ENCODE assay signal across 14 mouse cellular contexts in the genomic region with DNA sequence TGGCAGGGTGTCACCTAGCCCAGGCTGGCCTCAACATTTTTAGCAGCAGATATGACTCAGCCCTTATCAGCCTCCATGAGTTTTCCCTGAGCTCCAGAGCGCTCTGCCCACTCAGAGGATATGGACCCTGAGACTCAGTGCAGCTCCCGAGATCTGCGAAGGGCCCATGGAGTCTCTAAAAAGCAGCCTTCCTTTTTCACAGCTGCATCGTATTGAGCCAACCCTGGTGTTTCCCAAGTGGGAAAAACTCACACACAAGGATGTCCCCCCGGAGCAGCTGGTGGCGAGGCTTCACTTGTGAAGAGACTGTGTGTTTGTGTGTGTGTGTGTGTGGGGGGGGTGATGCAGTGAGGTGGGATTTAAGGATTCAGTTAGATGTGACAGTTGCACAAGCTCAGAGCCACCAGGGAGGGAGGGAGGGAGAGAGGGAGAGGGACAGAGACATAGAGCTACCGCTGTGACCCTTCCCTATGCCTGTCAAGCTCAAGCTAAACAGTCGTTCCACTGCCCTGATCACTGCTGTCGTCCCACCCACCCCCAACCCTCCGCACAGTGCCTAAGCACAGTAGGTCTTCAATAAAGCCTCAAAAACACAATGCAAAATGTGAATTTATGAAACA. TPM values are rescaled to one million over a fixed set of nuclear protein-coding genes. Genes with fewer than 3 reads are reported as not detected.
DNase-seq lines count a peak whose midpoint lies in the region; ATAC-seq and TF ChIP-seq lines count a peak whose summit lies in the region.
"Had no signal": no experiment of that assay in that cellular context is flagged by ENCODE, and none has a peak within 500 bp of the region (broad histone marks: within the 10 kb centered on the region; RNA-seq: fewer than 3 reads in every experiment).

No protein-coding gene starts in this region.

- ATAC-seq in intestine, embryonic 15.5 days, result no peak
- ATAC-seq in intestine, embryonic 16.5 days, result no peak
- ATAC-seq in stomach, embryonic 15.5 days (ENCODE audit: insufficient read depth, low FRiP score, low read depth), result no peak
- no peak for ATAC-seq in stomach, postnatal 0 days (ENCODE audit: low FRiP score, low TSS enrichment)
- no peak for ATAC-seq in hindbrain, embryonic 15.5 days (ENCODE audit: low FRiP score, low read depth)
- ATAC-seq in granulocyte monocyte progenitor cell, adult 5-6 weeks (replicated peaks; ENCODE audit: poor library complexity, severe bottlenecking), result no peak
- ATAC-seq: CD4-positive, CD25-positive, alpha-beta regulatory T cell, adult 4 months had no signal

- H3K4me1 ChIP-seq in intestine, embryonic 15.5 days (replicated peaks), result peaks cover 20% of the 10 kb centered on the region
- H3K4me1 ChIP-seq in intestine, embryonic 16.5 days (ENCODE audit: control insufficient read depth, insufficient read depth, low read length), result peaks cover 10% of the 10 kb centered on the region
- peaks cover 20% of the 10 kb centered on the region for H3K4me1 ChIP-seq in stomach, embryonic 15.5 days
- H3K4me1 ChIP-seq in stomach, postnatal 0 days (replicated peaks; ENCODE audit: control insufficient read depth, insufficient read depth), result no peaks in the 10 kb centered on the region
- H3K4me1 ChIP-seq in hindbrain, embryonic 15.5 days (replicated peaks), result peaks cover 47% of the 10 kb centered on the region

- no peaks in the 10 kb centered on the region for H3K9me3 ChIP-seq in intestine, embryonic 15.5 days
- no peaks in the 10 kb centered on the region for H3K9me3 ChIP-seq in intestine, embryonic 16.5 days (ENCODE audit: control insufficient read depth, low read length)
- no peaks in the 10 kb centered on the region for H3K9me3 ChIP-seq in stomach, embryonic 15.5 days
- no peaks in the 10 kb centered on the region for H3K9me3 ChIP-seq in stomach, postnatal 0 days (ENCODE audit: control insufficient read depth, low read length)
- no peaks in the 10 kb centered on the region for H3K9me3 ChIP-seq in hindbrain, embryonic 15.5 days

- H3K36me3 ChIP-seq in intestine, embryonic 15.5 days, result no peaks in the 10 kb centered on the region
- no peaks in the 10 kb centered on the region for H3K36me3 ChIP-seq in intestine, embryonic 16.5 days (ENCODE audit: control insufficient read depth, insufficient read depth, low read length)
- H3K36me3 ChIP-seq in stomach, embryonic 15.5 days, result no peaks in the 10 kb centered on the region
- H3K36me3 ChIP-seq in stomach, postnatal 0 days (ENCODE audit: control insufficient read depth, insufficient read depth, low read length), result no peaks in the 10 kb centered on the region
- H3K36me3 ChIP-seq in hindbrain, embryonic 15.5 days, result no peaks in the 10 kb centered on the region

- no peak overlapping the region for H3K4me3 ChIP-seq in intestine, embryonic 15.5 days (replicated peaks)
- no peak overlapping the region for H3K4me3 ChIP-seq in intestine, embryonic 16.5 days (ENCODE audit: low read length)
- no peak overlapping the region for H3K4me3 ChIP-seq in stomach, embryonic 15.5 days (replicated peaks)
- no peak overlapping the region for H3K4me3 ChIP-seq in stomach, postnatal 0 days (ENCODE audit: low read depth, low read length)
- no peak overlapping the region for H3K4me3 ChIP-seq in hindbrain, embryonic 15.5 days

- peak overlapping the region; percentile 33; the same call in 1 of the 2 replicates for H3K4me2 ChIP-seq in intestine, embryonic 15.5 days (replicated peaks)
- no peak overlapping the region for H3K4me2 ChIP-seq in intestine, embryonic 16.5 days (ENCODE audit: low read depth, low read length)
- H3K4me2 ChIP-seq in stomach, embryonic 15.5 days, result peak overlapping the region; percentile 14; the same call in 1 of the 2 replicates
- H3K4me2 ChIP-seq in stomach, postnatal 0 days (replicated peaks; ENCODE audit: low read depth), result no peak overlapping the region
- H3K4me2 ChIP-seq in hindbrain, embryonic 15.5 days, result peak overlapping the region; percentile 23

- TF ChIP-seq CTCF in stomach, postnatal 0 days (IDR thresholded peaks at IDR 0.05; ENCODE audit: low read depth), result no peak

- no peak overlapping the region for H3K9ac ChIP-seq in intestine, embryonic 15.5 days
- no peak overlapping the region for H3K9ac ChIP-seq in intestine, embryonic 16.5 days (ENCODE audit: low read depth, low read length)
- no peak overlapping the region for H3K9ac ChIP-seq in stomach, embryonic 15.5 days
- no peak overlapping the region for H3K9ac ChIP-seq in stomach, postnatal 0 days (ENCODE audit: low read length)
- no peak overlapping the region for H3K9ac ChIP-seq in hindbrain, embryonic 15.5 days

- no peak for DNase-seq in stomach, postnatal 0 days (ENCODE audit: low spot score)
- no peak for DNase-seq in ovary, adult 18-20 months (ENCODE audit: low spot score)
- DNase-seq in lung, postnatal 14 days, result no peak
- DNase-seq: gastrocnemius, postnatal 14 days had no signal

- no peak for TF ChIP-seq EP300 in stomach, postnatal 0 days (optimal IDR thresholded peaks at IDR 0.05)

- peaks cover 46% of the 10 kb centered on the region for H3K27me3 ChIP-seq in intestine, embryonic 15.5 days (replicated peaks)
- peaks cover 38% of the 10 kb centered on the region for H3K27me3 ChIP-seq in intestine, embryonic 16.5 days (replicated peaks; ENCODE audit: control insufficient read depth, insufficient read depth, low read length)
- H3K27me3 ChIP-seq in stomach, embryonic 15.5 days (replicated peaks), result peaks cover 43% of the 10 kb centered on the region
- H3K27me3 ChIP-seq in stomach, postnatal 0 days (ENCODE audit: control insufficient read depth, insufficient read depth, low read length), result peaks cover 23% of the 10 kb centered on the region; the same call in 1 of the 2 replicates
- peaks cover 31% of the 10 kb centered on the region for H3K27me3 ChIP-seq in hindbrain, embryonic 15.5 days

- WGBS in intestine, embryonic 15.5 days, result 45% methylated on average over 10 of the region's 10 CpGs
- 52% methylated on average over 10 of the region's 10 CpGs for WGBS in intestine, embryonic 16.5 days
- WGBS in stomach, embryonic 15.5 days, result 44% methylated on average over 10 of the region's 10 CpGs
- 54% methylated on average over 10 of the region's 10 CpGs for WGBS in stomach, postnatal 0 days
- WGBS in hindbrain, embryonic 15.5 days, result 36% methylated on average over 10 of the region's 10 CpGs

- H3K27ac ChIP-seq in intestine, embryonic 15.5 days, result no peak overlapping the region
- H3K27ac ChIP-seq in intestine, embryonic 16.5 days (ENCODE audit: low read length), result no peak overlapping the region
- no peak overlapping the region for H3K27ac ChIP-seq in stomach, embryonic 15.5 days
- H3K27ac ChIP-seq in stomach, postnatal 0 days (replicated peaks), result no peak overlapping the region
- H3K27ac ChIP-seq in hindbrain, embryonic 15.5 days (replicated peaks), result peak overlapping the region; percentile 48

RNA-seq across cellular contexts. Expression of a gene that starts 3.1 kb away (rescaled TPM):
- polyA plus RNA-seq in intestine, embryonic 15.5 days (2015; fragmentation: Nextera tagmentation; extraction: Ambion mirVana), result not detected in 2 replicates
- not detected in 2 replicates for polyA plus RNA-seq in intestine, embryonic 16.5 days (2015; fragmentation: Nextera tagmentation; extraction: Ambion mirVana)
- polyA plus RNA-seq in stomach, embryonic 15.5 days (2015; fragmentation: Nextera tagmentation; extraction: Ambion mirVana), result not detected in 2 replicates
- polyA plus RNA-seq in stomach, postnatal 0 days (2015; fragmentation: Nextera tagmentation; extraction: Ambion mirVana), result not detected in 2 replicates
- 0.17 TPM in 1 of 2 replicates, not detected in the other for polyA plus RNA-seq in hindbrain, embryonic 15.5 days (2015; fragmentation: Nextera tagmentation; extraction: Ambion mirVana)
- not detected in 2 replicates for total RNA-seq in granulocyte monocyte progenitor cell, adult 5-6 weeks (2014; fragmentation: Nextera tagmentation)
- not detected in 2 replicates for total RNA-seq in granulocyte monocyte progenitor cell, adult 5-6 weeks (2017)
- total RNA-seq: gastrocnemius, postnatal 14 days; hematopoietic stem cell, adult 5-6 weeks; megakaryocyte progenitor cell, adult 5-6 weeks had no signal
- polyA plus RNA-seq: CD4-positive, CD25-positive, alpha-beta regulatory T cell, adult 4 months; embryonic facial prominence, embryonic 11.5 days; limb, embryonic 11.5 days had no signal

RNA-seq across cellular contexts. Expression of a gene that starts 32.8 kb away (rescaled TPM):
- 56.3 and 56.8 TPM in 2 replicates for polyA plus RNA-seq in intestine, embryonic 15.5 days (2015; fragmentation: Nextera tagmentation; extraction: Ambion mirVana)
- polyA plus RNA-seq in intestine, embryonic 16.5 days (2015; fragmentation: Nextera tagmentation; extraction: Ambion mirVana), result 34.4 and 37.3 TPM in 2 replicates
- 71.8 and 81.2 TPM in 2 replicates for polyA plus RNA-seq in stomach, embryonic 15.5 days (2015; fragmentation: Nextera tagmentation; extraction: Ambion mirVana)
- polyA plus RNA-seq in stomach, postnatal 0 days (2015; fragmentation: Nextera tagmentation; extraction: Ambion mirVana), result 22.2 and 22.8 TPM in 2 replicates
- polyA plus RNA-seq in hindbrain, embryonic 15.5 days (2015; fragmentation: Nextera tagmentation; extraction: Ambion mirVana), result 277 and 302 TPM in 2 replicates
- 62.2 and 73.5 TPM in 2 replicates for total RNA-seq in granulocyte monocyte progenitor cell, adult 5-6 weeks (2014; fragmentation: Nextera tagmentation)
- 45.1 and 59.2 TPM in 2 replicates for total RNA-seq in granulocyte monocyte progenitor cell, adult 5-6 weeks (2017)

RNA-seq across cellular contexts. Expression of a gene that starts 45.1 kb away (rescaled TPM):
- 1.3 and 1.4 TPM in 2 replicates for polyA plus RNA-seq in intestine, embryonic 15.5 days (2015; fragmentation: Nextera tagmentation; extraction: Ambion mirVana)
- polyA plus RNA-seq in intestine, embryonic 16.5 days (2015; fragmentation: Nextera tagmentation; extraction: Ambion mirVana), result 0.98 and 1.4 TPM in 2 replicates
- 9.5 and 10.7 TPM in 2 replicates for polyA plus RNA-seq in stomach, embryonic 15.5 days (2015; fragmentation: Nextera tagmentation; extraction: Ambion mirVana)
- polyA plus RNA-seq in stomach, postnatal 0 days (2015; fragmentation: Nextera tagmentation; extraction: Ambion mirVana), result 15.9 and 19.2 TPM in 2 replicates
- 0.46 and 1.3 TPM in 2 replicates for polyA plus RNA-seq in hindbrain, embryonic 15.5 days (2015; fragmentation: Nextera tagmentation; extraction: Ambion mirVana)
- 0.84 and 1.1 TPM in 2 replicates for total RNA-seq in granulocyte monocyte progenitor cell, adult 5-6 weeks (2014; fragmentation: Nextera tagmentation)
- 0.41 TPM in 1 of 2 replicates, not detected in the other for total RNA-seq in granulocyte monocyte progenitor cell, adult 5-6 weeks (2017)

Comparison
In these comparisons a context has a peak if more than half of its experiments do, and no peak if none do; other contexts are left out.
1. H3K4me2 ChIP-seq: peak in intestine, embryonic 15.5 days (single experiment), stomach, embryonic 15.5 days (single experiment) and hindbrain, embryonic 15.5 days (single experiment); none in intestine, embryonic 16.5 days (single experiment) and stomach, postnatal 0 days (single experiment).